Mouse (Mus musculus) erythroid progenitor cell, adult 5-6 weeks (primary cell): ENCODE data around the gene Tbc1d19. TPM values are rescaled to one million over a fixed set of nuclear protein-coding genes. Genes with fewer than 3 reads are reported as not detected.

Experiments used
- ATAC-seq: replicated peaks from 2 replicates; pipeline ENCODE4 v1.8.0; 2016; ENCODE audit warnings: moderate number of reproducible peaks, mild to moderate bottlenecking, moderate TSS enrichment, inconsistent platforms; ENCODE audit not compliant: poor library complexity, low FRiP score, severe bottlenecking
- total RNA-seq, 2 experiments: library from RNA; stranded (forward) in 1 of 2; stranded (reverse) in 1 of 2; fragments of 150-400 nt in 1 of 2; fragments of 186-747, 209-891 nt in 1 of 2; gene quantifications; 2 replicates each; pipeline versions ENCODE4 v1.2.3 to v1.2.4; 2015 to 2017; ENCODE audit warnings: low replicate concordance in 2 of 2

The Tbc1d19 gene
- total RNA-seq, 2 experiments from 2014 or later: 0.61 to 1.7 TPM

DNA sequence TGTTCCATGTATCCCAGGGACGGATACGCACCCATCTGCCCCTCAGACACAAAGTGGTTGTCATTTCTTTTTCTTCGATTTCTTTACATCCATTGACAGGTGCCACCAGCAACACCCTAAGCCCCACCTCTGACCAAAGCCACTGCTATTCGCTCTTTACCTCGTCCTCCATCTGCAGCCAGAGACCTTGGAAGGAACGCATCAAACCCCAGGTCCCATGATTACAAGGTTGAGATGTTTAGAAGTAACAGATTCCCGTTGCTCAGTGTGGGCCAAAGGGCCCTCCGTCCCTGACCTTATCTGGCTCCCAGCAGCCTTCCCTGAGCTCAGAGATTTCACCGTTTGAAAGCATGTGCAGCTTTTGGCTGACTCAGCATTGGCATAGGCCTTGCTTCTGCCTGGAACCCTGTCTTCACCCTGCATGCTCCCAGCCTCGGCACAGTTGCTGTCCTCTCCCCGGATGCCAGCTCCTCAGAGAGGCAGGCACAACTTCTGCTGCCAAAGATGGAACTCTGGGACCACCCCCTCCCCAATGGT is 134.0 kb downstream of the Tbc1d19 start:
- no peak for ATAC-seq

DNA sequence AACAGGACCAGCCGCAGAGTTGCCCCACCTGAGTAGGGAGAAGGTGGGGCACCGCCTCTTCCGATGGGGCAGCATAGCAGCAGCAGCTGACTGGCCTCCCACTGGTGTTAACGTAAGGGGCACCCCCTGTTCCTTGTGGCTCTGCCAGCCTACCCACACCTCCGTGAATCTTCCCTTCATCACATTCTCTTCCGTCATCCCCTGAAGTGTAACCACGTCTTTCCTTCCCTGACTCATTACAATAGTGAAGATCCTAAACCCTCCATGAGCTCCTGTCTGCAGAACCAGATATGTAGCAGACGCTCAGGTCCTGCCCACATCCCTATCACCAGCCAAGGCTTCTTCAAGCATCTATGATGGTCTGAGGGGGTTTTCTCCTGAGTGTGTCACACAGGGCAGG is 137.3 kb downstream of the Tbc1d19 start:
- ATAC-seq: no peak

DNA sequence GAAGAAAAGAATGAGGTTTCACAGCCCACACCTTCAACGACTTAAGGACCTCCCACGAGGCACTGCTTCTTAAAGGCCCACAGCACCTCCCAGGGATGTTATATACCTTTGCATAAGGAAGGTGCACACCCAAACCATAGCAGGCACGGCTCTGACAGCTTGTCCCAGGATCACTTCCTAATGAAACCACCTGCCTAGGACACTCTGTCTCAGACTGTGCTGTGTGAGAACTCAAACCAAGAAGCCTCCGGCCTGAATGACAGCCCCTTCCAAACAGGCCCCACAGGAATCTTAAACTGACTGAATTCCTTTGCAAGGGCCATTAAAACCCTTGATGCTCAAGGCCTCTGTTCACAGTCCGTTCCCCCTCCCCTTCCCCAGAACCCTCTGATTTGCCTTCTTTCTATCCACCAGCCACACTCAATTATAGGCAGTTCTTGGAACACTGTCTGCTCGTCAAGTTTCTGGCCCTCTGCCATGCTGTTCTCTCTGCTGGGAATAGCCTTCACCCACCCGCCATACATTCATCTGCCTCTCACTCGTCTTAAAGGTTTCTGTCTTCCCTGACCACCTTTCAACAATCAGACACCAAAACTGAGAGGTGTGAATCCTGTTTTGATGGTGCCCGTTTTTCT is 138.3 kb downstream of the Tbc1d19 start:
- no peak for ATAC-seq

DNA sequence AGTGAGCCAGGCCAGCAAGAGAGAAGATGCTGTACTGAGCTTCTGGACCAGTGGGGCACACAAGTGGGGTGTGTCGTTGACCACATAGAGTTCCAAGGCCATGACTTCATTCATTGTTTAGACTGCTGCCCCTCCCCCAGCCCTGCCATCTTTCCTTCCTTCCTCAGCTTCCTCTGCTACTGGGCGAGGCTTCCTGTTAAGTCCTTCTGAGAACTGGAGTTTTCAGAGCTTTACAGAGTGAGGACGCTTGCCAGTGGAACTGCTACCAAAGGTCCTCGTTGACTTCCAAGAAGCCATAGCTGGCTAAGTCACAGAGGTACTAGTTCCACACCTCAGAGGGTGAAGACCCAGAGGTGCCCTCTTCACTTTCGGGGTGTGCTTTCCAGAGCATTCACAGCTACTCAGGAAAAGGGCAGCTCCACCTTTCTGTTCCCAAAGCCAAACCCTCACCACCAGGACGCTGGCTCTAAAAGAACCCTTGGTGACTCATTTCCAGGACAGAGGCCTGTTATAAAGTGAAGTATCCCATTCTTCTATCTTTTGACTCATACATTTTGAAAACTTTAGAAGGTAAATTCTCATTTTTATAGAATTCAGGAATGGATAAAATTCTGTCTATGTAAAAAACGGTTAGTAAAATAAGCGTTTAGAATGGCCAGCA is 139.3 kb downstream of the Tbc1d19 start:
- ATAC-seq: no peak

DNA sequence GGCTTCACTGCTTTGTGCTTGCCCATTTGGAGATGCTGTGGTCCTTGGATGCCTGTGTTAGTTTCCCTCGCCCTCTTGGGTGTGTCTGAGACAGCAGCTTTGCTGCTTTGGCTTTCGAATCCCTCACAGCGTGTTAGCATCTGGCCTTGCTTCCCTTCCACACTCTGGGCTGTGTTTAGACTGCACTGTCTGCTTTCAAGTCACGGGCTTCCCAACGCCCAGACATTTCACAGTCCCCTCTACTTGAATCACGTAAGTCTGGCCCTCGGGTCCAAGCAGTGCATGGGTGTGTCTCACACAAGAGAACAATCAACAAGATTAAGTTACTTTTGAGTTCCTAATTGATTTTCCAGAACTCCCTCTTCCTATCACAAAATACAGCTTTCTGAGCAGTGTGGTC is 140.8 kb downstream of the Tbc1d19 start:
- ATAC-seq: no peak

DNA sequence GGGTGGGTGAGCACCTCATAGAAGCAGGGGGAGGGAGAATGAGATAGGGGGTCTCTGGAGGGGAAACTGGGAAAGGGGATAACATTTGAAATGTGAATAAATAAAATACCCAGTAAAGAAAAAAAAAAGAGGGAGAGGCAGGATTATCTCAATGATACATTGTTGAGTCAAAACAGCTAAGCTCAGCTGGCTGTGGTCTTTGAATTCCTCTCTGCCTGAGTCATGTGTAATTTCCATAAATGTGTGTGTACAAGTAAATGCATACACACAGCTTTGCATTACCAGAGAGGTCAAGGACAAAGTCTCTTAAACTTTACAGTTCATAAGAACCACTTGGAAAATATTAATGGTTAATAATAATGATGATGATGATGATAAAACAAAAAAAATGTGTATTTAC is 143.8 kb downstream of the Tbc1d19 start:
- no peak for ATAC-seq

Other genes starting within 250 kb of the Tbc1d19 start
- gene Cckar, start 101.9 kb upstream of the Tbc1d19 start, total RNA-seq (2015; ENCODE audit: low replicate concordance): not detected in 2 replicates
- gene Cckar, start 101.9 kb upstream of the Tbc1d19 start, total RNA-seq (2017; ENCODE audit: low replicate concordance): not detected in 2 replicates
- gene Stim2, start 188.9 kb downstream of the Tbc1d19 start, total RNA-seq (2015; ENCODE audit: low replicate concordance): 5.0 and 8.0 TPM in 2 replicates
- gene Stim2, start 188.9 kb downstream of the Tbc1d19 start, total RNA-seq (2017; ENCODE audit: low replicate concordance): 5.0 and 5.4 TPM in 2 replicates